22 mouse cellular contexts compared by ENCODE assay signal in genomic region chr8:13475892-13476291, GRCm38 (mm10). TPM values are rescaled to one million over a fixed set of nuclear protein-coding genes. Genes with fewer than 3 reads are reported as not detected.
DNase-seq lines count a peak whose midpoint lies in the region; ATAC-seq and TF ChIP-seq lines count a peak whose summit lies in the region.
"Had no signal": no experiment of that assay in that cellular context is flagged by ENCODE, and none has a peak within 500 bp of the region (broad histone marks: within the 10 kb centered on the region; RNA-seq: fewer than 3 reads in every experiment).

No protein-coding gene starts in this region.

- intact Hi-C loops in heart, adult 2 months (cut with DNase I), result no loop called here
- intact Hi-C loops in heart, postnatal 36 days (cut with DNase I), result no loop called here
- intact Hi-C loops in left cerebral cortex, adult 2 months (cut with DNase I), result no loop called here
- intact Hi-C loops in left cerebral cortex, postnatal 4 days (cut with DNase I), result loop anchor here (10.0 kb wide), 1 partner anchor 289 kb away; no protein-coding TSS in a partner anchor

- no peak overlapping the region for H3K27ac ChIP-seq in heart, adult 2 months
- H3K27ac ChIP-seq in left cerebral cortex, adult 2 months, result no peak overlapping the region
- no peak overlapping the region for H3K27ac ChIP-seq in testis, adult 2 months (ENCODE audit: control insufficient read depth, insufficient read depth, low read depth, low read length)
- no peak overlapping the region for H3K27ac ChIP-seq in forebrain, embryonic 13.5 days
- H3K27ac ChIP-seq: heart, embryonic 10.5 days; limb, embryonic 10.5 days; liver, embryonic 15.5 days; neural tube, embryonic 15.5 days had no signal

- DNase-seq in heart, adult 2 months, result no peak
- DNase-seq in heart, postnatal 36 days, result no peak
- DNase-seq in left cerebral cortex, adult 2 months (ENCODE audit: extremely low spot score in 1 of 2, low spot score in 2 of 2), result no peak
- no peak for DNase-seq in left cerebral cortex, postnatal 4 days
- DNase-seq in testis, postnatal 14 days (ENCODE audit: low spot score), result no peak
- DNase-seq in retina, postnatal 1 day, result peak; percentile 43
- DNase-seq: adrenal gland, adult 8-10 months; B cell, adult 2 months; cerebellum, adult 9-10 months; gastrocnemius, postnatal 25 days; heart, postnatal 4 days; kidney, postnatal 14 days; layer of hippocampus, postnatal 36 days had no signal

- no peaks in the 10 kb centered on the region for H3K27me3 ChIP-seq in heart, adult 2 months (ENCODE audit: control insufficient read depth, insufficient read depth, low read length)
- H3K27me3 ChIP-seq in testis, adult 2 months (ENCODE audit: control insufficient read depth, insufficient read depth, low read length), result no peaks in the 10 kb centered on the region
- no peaks in the 10 kb centered on the region for H3K27me3 ChIP-seq in forebrain, embryonic 13.5 days
- H3K27me3 ChIP-seq: liver, embryonic 15.5 days; neural tube, embryonic 15.5 days had no signal

- TF ChIP-seq CTCF in heart, adult 2 months (IDR thresholded peaks at IDR 0.05), result peak; percentile 64
- peak; percentile 53 for TF ChIP-seq CTCF in left cerebral cortex, adult 2 months (IDR thresholded peaks at IDR 0.05)
- TF ChIP-seq CTCF in testis, adult 2 months (IDR thresholded peaks at IDR 0.05; ENCODE audit: control insufficient read depth, insufficient read depth, insufficient replicate concordance, low read depth, low read length), result peak; percentile 17; the same call in 1 of the 2 replicates

- no peak for TF ChIP-seq POLR2A in heart, adult 2 months (IDR thresholded peaks at IDR 0.05; ENCODE audit: insufficient read depth, low read depth, low read length)
- no peak for TF ChIP-seq POLR2A in testis, adult 2 months (IDR thresholded peaks at IDR 0.05; ENCODE audit: control insufficient read depth, low read depth, low read length)

- whole genome bisulfite sequencing in heart, adult 2 months, result 58% methylated on average over 9 of the region's 9 CpGs
- 62% methylated on average over 9 of the region's 9 CpGs for WGBS in forebrain, embryonic 13.5 days

- no peaks in the 10 kb centered on the region for H3K9me3 ChIP-seq in forebrain, embryonic 13.5 days (replicated peaks)
- H3K9me3 ChIP-seq: G1E; heart, embryonic 10.5 days; limb, embryonic 10.5 days; liver, embryonic 15.5 days; neural tube, embryonic 15.5 days had no signal

- no peak for TF ChIP-seq EP300 in heart, adult 2 months (IDR thresholded peaks at IDR 0.05; ENCODE audit: insufficient read depth, low read depth, low read length)

- H3K4me3 ChIP-seq in heart, adult 2 months, result no peak overlapping the region
- no peak overlapping the region for H3K4me3 ChIP-seq in left cerebral cortex, adult 2 months
- H3K4me3 ChIP-seq in testis, adult 2 months (ENCODE audit: control insufficient read depth, low read depth, low read length), result no peak overlapping the region
- H3K4me3 ChIP-seq in forebrain, embryonic 13.5 days, result no peak overlapping the region
- H3K4me3 ChIP-seq: heart, embryonic 10.5 days; limb, embryonic 10.5 days; liver, embryonic 15.5 days; neural tube, embryonic 15.5 days had no signal

- H3K9ac ChIP-seq in heart, adult 2 months (ENCODE audit: low read depth, low read length), result no peak overlapping the region
- H3K9ac ChIP-seq in forebrain, embryonic 13.5 days, result no peak overlapping the region
- H3K9ac ChIP-seq: liver, embryonic 15.5 days; neural tube, embryonic 15.5 days had no signal

- no peaks in the 10 kb centered on the region for H3K79me2 ChIP-seq in heart, adult 2 months (replicated peaks; ENCODE audit: control insufficient read depth, insufficient read depth, low read length)

- no peak for ATAC-seq in forebrain, embryonic 13.5 days
- ATAC-seq: forebrain, embryonic 14.5 days had no signal

- peaks cover 6% of the 10 kb centered on the region; the same call in 1 of the 2 replicates for H3K4me1 ChIP-seq in heart, adult 2 months (ENCODE audit: control insufficient read depth, insufficient read depth, low read length)
- no peaks in the 10 kb centered on the region; the same call in 1 of the 2 replicates for H3K4me1 ChIP-seq in testis, adult 2 months (ENCODE audit: control insufficient read depth, insufficient read depth, low read length)
- no peaks in the 10 kb centered on the region for H3K4me1 ChIP-seq in forebrain, embryonic 13.5 days
- H3K4me1 ChIP-seq: liver, embryonic 15.5 days; neural tube, embryonic 15.5 days had no signal

- no peak overlapping the region for H3K4me2 ChIP-seq in forebrain, embryonic 13.5 days
- H3K4me2 ChIP-seq: liver, embryonic 15.5 days; neural tube, embryonic 15.5 days had no signal

- 0 out of 2 replicates have a peak, but pooled peaks cover 4% of the 10 kb centered on the region for H3K36me3 ChIP-seq in heart, adult 2 months (ENCODE audit: control insufficient read depth, insufficient read depth, low read length)
- no peaks in the 10 kb centered on the region for H3K36me3 ChIP-seq in testis, adult 2 months (ENCODE audit: control insufficient read depth, insufficient read depth, low read length)
- H3K36me3 ChIP-seq in forebrain, embryonic 13.5 days (ENCODE audit: poor library complexity, severe bottlenecking), result no peaks in the 10 kb centered on the region
- H3K36me3 ChIP-seq: G1E; limb, embryonic 10.5 days; liver, embryonic 15.5 days had no signal

RNA-seq across cellular contexts. Expression of gene Gas6, which starts 18.4 kb away (rescaled TPM):
- 100 to 1,000 TPM; 114 to 129 TPM for total RNA-seq in heart, adult 2 months (2021)
- polyA plus RNA-seq in heart, adult 2 months (2012; rRNA removed), result 133 and 153 TPM in 2 replicates
- total RNA-seq in heart, postnatal 36 days (2021), result 100 to 1,000 TPM; 117 to 135 TPM
- 10 to 100 TPM; 96.8 to 98.7 TPM for total RNA-seq in left cerebral cortex, adult 2 months (2021)
- 10 to 100 TPM; 81.2 to 85.8 TPM for total RNA-seq in left cerebral cortex, postnatal 4 days (2021)
- polyA plus RNA-seq in testis, adult 2 months (2012; rRNA removed), result 54.9 and 57.8 TPM in 2 replicates
- polyA plus RNA-seq in forebrain, embryonic 13.5 days (2015; fragmentation: Nextera tagmentation; extraction: Ambion mirVana), result 11.3 and 12.3 TPM in 2 replicates
- total RNA-seq: G1E; megakaryocyte-erythroid progenitor cell, adult 5-6 weeks had no signal
- polyA plus RNA-seq: G1E had no signal

RNA-seq across cellular contexts. Expression of gene Tmem255b, which starts 40.9 kb away (rescaled TPM):
- total RNA-seq in heart, adult 2 months (2021), result 1 to 10 TPM; 4.8 to 8.0 TPM
- 10.2 and 17.0 TPM in 2 replicates for polyA plus RNA-seq in heart, adult 2 months (2012; rRNA removed)
- total RNA-seq in heart, postnatal 36 days (2021), result 1 to 10 TPM; 6.3 to 6.7 TPM
- 1 to 10 TPM; 3.6 to 5.9 TPM for total RNA-seq in left cerebral cortex, adult 2 months (2021)
- 1 to 10 TPM; 3.9 to 4.6 TPM for total RNA-seq in left cerebral cortex, postnatal 4 days (2021)
- polyA plus RNA-seq in testis, adult 2 months (2012; rRNA removed), result 4.0 TPM in 2 replicates
- polyA plus RNA-seq in forebrain, embryonic 13.5 days (2015; fragmentation: Nextera tagmentation; extraction: Ambion mirVana), result not detected in 2 replicates
- total RNA-seq: G1E; megakaryocyte-erythroid progenitor cell, adult 5-6 weeks had no signal
- polyA plus RNA-seq: forebrain, embryonic 14.5 days; G1E; liver, embryonic 15.5 days had no signal
